Mouse (Mus musculus): ENCODE data around the gene Hecw2.

The Hecw2 gene

DNA sequence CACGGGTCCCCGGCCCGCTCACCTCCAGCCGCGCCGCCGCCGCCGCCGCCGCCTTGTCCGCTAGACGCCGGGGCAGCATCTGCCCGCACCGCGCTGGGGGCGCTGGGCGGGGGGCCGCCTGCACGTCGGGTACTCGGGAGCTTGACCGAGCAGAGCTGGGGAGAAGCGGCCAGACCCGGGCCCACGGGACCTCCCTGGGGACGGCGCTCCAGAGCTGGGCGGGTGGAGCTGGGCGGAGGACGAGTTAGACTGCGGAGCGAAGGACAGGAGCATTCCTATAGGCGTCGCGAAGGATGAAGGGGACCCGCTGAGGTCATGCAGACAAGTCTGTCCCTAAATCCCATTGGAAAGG, at the start of gene Hecw2:
Hecw2 (minus strand) TSS at position 215 of the 352 bp plus-strand sequence.
- TF ChIP-seq GATA4 (IDR thresholded peaks at IDR 0.05; ENCODE audit: insufficient replicate concordance, low read length): no peak

DNA sequence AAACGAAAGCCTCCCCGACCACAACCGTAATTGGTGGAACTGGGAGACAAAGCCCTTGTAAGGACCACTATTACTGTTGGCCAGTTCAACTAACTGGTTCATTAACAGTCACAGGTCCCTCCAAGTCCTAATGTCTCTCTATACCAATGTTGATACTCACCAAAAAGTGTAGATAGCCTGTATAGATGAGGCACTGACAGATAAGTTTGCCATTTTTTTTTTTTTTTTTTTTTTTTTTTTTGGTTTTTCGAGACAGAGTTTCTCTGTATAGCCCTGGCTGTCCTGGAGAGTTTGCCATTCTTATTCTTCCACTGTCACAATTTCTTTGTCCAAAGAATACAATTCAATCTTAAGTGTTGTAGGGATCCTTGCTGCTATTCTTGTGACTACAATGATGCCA, 47.8 kb upstream of the Hecw2 start:
- no peak for TF ChIP-seq GATA4 (IDR thresholded peaks at IDR 0.05; ENCODE audit: insufficient replicate concordance, low read length)

DNA sequence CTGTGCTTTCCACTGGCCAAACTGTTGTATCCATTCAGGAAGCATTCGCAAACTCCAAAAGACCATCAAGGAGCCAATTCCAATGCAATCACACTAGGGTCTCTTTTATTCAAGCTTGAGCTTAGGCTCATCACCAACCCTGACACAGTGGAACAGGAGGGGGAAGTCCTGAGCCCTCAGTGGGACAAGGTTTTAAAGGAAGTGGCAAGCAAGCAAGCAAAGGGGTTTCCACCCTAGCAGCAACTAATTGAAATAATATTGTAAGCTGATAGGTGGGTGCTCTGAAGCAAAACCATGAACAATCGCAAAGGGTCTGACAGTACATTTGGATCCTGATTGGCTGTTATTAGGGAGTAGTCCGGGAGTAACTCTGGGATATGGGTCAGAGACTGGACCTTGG, 25.3 kb upstream of the Hecw2 start:
- no peak for TF ChIP-seq GATA4 (IDR thresholded peaks at IDR 0.05; ENCODE audit: insufficient replicate concordance, low read length)

DNA sequence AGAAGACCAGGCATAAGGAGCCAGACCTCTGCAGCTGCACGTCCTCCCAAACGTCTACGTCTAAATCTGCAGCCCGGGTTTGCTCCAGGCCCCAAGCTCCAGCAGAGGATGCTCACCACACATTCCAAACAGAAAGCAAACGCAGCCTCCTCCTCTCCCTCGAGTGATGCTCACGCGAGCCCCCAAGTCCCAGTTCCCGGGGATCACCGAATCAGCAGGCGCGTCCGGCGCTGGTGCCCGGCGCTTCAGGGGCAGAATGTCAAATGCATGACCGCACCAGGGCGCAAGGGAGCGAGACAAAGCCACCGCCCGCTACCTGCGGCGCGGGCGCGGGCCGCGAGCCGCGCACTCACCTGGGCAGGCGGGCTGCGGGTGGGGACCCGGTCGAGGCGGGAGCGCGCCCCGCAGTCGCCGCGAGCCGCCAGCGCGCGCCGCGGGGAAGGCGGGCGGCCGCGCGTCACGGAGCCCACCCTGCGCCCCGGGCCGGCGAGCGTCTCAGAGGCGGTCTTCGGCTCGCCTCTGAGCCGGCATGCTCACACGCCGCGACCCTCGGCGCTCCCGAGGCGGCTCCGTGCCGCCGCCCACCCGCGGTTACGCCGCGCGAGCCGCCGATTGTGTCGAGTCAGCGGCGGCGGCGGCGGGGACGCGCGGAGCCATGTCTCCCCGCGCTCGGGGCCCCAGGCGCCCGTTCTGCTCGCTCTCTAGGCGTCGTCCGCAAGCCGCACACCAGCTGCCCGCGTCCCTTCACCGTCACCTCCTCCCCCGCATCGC, 600 bp downstream of the Hecw2 start:
- TF ChIP-seq GATA4 (IDR thresholded peaks at IDR 0.05; ENCODE audit: insufficient replicate concordance, low read length): no peak

DNA sequence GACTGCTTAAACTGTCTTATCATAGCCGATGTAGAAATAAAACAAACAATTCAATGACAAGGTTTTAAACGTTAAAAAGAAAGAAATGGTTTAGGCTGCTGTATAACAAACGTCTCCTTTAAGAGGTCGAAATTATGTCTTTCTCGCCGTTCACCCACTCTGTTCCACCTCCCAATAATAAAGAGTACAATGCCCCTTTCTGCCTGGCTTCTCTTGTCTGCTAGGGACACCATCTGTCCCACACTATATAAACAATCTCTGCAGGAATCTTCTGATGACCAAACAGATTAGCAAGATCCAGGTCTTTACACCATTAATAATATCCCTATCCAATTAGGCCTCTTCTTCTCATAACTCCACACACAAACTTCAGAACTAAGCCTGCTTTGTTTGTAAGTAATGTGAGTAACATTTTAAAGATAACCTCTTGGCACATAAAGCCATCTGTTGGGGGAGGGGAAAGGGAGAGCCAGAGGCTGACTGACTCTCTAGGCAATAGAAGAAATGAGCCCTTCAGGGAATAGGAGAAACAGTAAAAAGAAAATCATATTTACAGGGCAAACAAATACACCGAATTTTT, 1.7 kb downstream of the Hecw2 start:
- no peak for TF ChIP-seq GATA4 (IDR thresholded peaks at IDR 0.05; ENCODE audit: insufficient replicate concordance, low read length)

DNA sequence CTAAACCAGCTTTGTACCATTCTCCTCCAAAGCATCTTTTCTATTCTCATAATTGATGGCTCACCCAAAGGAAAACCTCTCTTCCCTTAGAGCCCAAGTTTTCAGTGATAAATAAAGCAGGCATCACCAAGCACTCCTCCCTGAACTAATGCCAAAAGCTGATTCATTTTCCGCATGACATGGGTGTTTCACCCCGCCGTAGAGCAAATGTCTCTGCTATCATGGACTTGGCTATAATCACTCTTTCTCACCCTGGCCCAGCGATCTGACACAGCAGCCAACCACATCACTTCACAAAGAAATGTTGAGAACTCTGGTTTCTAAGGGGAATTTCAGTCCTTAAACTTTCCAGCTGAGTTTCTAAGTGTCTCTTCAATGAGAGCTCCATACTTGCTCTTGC, 7.4 kb downstream of the Hecw2 start:
- no peak for TF ChIP-seq GATA4 (IDR thresholded peaks at IDR 0.05; ENCODE audit: insufficient replicate concordance, low read length)

DNA sequence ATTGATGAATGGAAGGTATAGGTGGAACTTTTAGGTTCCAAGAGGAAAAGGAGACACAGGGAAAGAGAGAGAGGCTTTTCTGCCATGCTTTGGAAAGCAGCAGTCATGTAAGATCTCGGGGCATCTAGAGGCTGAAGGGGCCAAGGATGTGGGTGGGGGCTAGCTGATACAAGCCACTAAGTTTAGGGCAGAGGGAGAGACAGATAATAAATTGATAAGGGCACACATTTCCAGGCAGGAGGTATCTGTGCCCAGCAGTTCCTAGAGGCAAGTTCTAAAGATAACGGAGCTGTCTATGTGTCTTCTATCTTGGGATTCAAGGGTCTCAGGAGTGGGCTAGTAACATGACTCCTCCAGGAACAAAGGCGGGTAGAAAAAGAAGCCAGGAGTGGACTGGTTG, 8.6 kb downstream of the Hecw2 start:
- no peak for TF ChIP-seq GATA4 (IDR thresholded peaks at IDR 0.05; ENCODE audit: insufficient replicate concordance, low read length)

DNA sequence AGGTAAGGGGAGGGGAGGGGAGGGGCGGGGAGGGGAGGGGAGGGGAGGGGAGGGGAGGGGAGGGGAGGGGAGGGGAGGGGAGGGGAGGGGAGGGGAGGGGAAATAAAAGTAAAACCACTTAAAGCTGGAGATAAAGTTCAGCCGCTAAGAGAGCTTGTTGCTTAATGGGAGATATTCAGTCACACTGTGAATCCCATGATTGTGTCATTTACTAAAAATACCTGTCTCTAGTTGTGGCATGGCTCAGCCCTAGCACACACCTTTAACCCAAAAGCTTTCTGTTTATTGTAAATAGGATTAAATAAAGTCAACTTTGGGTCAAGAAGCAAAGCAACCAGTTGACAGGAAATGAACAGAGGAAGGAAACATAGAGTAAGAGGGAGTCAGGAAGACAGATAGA, 14.3 kb downstream of the Hecw2 start:
- TF ChIP-seq GATA4 (IDR thresholded peaks at IDR 0.05; ENCODE audit: insufficient replicate concordance, low read length): no peak

DNA sequence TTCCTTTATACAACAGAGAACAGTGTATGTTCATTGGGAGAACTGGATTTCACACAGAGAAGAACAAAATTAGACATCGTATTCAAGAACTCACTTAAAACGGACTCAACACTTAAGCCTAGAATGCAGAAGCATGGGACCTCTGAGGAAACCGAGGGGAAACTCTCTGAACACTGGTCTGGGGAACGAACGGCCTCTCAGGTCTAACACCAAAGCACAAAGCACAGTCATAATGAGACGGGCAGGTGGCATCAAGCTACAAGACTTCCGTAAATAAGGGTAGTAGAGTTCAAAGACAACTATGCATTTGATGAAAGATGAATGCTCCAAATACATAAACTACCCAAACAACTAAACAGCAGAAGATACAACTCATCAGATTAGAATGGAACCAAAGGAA, 15.8 kb downstream of the Hecw2 start:
- no peak for TF ChIP-seq GATA4 (IDR thresholded peaks at IDR 0.05; ENCODE audit: insufficient replicate concordance, low read length)

DNA sequence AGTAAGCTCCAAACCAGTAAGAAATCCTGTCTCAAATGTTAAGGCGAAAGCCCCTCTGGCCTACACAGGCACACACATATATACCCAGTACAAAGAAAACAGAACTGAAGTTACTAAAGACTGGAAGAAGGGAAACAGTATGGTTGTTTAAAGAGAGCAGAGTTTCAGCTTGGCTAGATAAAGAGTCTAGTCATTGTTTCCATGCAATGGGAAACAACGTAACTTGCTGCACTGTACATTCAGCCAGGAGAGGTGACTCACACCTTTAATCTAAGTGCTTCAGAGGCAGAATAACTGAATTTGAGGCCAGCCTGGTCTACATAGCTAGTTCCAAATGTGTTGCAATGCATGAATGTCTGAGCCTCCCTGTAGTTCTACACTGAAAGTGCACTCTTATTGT, 18.4 kb downstream of the Hecw2 start:
- no peak for TF ChIP-seq GATA4 (IDR thresholded peaks at IDR 0.05; ENCODE audit: insufficient replicate concordance, low read length)

DNA sequence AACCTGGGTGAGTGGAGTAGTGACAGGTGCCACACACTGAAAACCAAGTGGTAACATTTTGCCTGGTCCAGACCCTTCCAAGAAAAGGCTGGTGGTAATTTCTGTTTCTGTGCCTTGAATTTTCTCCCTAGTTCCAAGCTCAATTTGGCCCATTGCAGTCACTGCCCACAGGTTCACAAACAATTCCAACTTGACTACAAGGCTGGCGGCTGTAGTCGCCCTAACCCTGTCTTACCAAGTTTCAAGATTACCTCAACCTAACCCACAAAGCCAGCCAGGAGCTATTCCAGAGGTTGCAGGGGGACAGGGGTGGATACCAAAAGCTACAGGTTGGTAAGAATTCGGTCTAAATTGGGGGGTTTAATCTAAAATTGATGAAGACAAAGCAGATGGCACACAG, 27.0 kb downstream of the Hecw2 start:
- no peak for TF ChIP-seq GATA4 (IDR thresholded peaks at IDR 0.05; ENCODE audit: insufficient replicate concordance, low read length)

DNA sequence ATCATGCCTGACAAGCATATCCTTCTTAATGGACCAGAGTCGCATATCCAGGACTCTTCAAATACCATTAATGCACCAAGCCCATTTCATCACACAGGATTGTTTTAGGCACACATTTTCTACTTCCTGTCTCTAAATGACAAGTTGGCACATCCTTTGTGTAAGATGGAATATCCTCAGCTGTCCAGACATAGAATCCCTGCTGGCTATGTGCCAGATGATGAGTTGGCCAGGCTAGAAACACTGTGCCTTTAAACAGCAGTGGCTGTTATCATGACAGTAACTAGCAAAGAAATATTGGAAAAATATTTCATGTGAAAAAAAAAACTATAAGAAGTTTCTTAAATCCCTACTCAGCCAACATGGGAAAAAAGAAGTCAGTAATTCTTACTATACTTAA, 35.4 kb downstream of the Hecw2 start:
- no peak for TF ChIP-seq GATA4 (IDR thresholded peaks at IDR 0.05; ENCODE audit: insufficient replicate concordance, low read length)

DNA sequence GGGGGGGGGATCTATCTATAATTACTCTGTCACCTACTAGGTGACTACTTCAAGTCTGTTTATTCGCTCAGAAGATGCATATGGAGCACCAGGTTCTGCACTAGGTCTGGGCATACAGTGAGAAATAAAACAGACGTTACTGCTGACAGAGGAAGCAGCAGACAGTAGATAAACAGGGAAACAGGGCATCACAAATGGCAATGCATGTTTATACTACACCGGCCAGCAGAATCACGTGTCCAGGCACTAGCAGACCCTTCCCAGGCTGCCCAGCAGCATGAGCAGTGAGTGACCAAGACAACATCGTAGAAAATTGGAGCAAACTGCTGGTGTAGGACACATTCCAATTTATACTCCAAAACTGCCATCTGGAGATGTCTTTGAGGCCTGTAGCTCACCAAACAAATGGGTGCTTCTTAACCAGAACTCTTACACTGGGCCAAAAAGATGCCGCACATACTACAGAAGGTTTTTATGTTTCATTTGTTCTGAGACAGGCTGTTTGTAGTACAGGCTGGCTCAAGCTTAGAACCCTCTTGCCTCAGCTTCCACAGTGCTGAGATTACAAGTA, 41.7 kb downstream of the Hecw2 start:
- no peak for TF ChIP-seq GATA4 (IDR thresholded peaks at IDR 0.05; ENCODE audit: insufficient replicate concordance, low read length)

DNA sequence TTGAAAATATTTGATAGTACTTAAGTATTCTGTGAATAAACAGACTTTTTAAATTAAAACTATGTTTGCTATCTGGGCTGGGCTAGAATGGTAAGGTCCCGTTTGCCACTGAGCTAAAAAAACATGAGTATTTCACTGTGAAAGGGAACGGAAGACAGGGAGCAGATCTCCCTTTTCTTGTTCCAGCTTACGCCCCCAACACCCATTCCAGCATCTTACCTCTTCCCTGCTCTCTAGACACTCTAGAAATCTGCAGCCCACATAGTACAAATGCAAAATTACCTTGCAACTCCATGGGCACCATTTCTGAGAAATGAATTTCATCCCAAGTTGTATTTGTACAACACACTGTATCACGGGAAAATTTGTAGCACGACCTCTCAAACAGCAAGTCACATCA, 49.9 kb downstream of the Hecw2 start:
- TF ChIP-seq GATA4 (IDR thresholded peaks at IDR 0.05; ENCODE audit: insufficient replicate concordance, low read length): no peak

DNA sequence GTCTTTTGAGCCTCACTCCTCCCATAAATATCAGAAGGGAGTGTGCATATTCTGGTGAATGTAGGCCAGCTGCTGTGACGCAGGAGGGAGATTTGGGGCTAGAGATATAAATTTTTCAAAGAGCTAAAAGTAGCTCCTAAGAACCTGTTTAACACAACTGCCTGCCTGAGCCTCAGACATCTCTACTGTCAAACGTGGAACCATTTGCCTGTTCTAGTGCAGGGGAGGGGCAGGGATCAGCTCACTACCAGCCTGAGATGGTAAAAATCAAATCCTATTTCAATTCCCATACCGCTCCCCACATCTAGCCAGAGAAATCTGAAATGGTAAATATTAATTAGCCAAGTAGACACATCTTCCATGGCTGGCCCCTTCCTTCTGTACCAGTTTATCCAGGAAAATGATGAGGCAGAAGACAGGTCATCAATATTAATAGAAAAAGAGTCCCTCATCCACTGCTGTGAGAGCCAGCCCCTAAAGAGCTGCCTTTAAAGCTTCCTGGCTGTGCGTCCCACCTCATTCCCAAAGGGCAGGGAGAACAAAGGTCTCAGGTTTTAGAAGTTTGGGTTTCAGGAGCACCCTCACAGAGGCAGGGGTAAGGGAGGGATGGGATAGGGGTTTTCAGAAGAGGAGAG, 61.0 kb downstream of the Hecw2 start:
- TF ChIP-seq GATA4 (IDR thresholded peaks at IDR 0.05; ENCODE audit: insufficient replicate concordance, low read length): no peak

DNA sequence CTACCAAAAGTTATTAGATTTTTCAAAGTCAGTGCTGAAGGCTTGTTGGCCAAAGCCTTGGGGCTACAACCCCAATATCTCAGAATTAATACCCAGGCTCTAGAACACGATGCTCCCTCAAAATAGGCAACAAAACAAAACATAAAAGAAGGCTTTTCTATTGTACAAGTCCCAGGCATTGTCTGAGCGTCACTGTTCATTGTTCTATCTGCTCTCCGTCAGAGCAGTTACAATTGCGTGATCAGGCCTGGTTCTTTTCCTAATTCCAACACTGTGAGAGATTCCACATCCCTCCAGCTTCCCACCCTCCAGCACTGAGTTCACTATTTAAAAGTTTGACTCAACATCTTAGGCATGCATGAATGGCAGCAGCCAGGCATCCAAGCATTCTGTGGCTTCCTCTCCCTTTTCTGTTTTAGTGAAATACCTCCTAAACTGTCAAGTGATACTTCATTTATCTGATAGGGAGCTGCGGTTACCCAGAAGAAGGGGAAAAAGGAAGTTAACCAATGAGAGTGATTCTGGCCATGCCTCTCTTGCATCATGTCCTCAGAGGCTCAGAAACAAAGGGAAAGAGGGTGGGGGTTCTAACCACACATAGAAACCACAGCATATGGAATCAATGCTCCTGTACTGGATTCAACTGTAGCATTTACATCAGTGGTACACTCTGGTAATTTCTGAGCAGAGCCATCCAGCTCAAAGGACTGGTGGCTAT, 66.1 kb downstream of the Hecw2 start:
- no peak for TF ChIP-seq GATA4 (IDR thresholded peaks at IDR 0.05; ENCODE audit: insufficient replicate concordance, low read length)

Measured in liver, adult (tissue).